Mouse (Mus musculus) activated CD4-positive, CD25-positive, alpha-beta regulatory T cell, adult 4 months (primary cell): Measurements from ENCODE around the gene Stradb. TPM values are rescaled to one million over a fixed set of nuclear protein-coding genes. Genes with fewer than 3 reads are reported as not detected.
"Not testable (repeated sequence)": the region's sequence is repeated elsewhere in the genome, so short reads cannot be mapped to it uniquely, and the experiment has no call there.

Source experiments
- ATAC-seq: one replicate; pipeline ENCODE4 v1.8.0; 2017
- polyA plus RNA-seq, 2 experiments: library from polyadenylated mRNA; unstranded; fragments of 100-300 nt; shearing (Covaris generic); gene quantifications; one replicate each; pipeline ENCODE4 v1.2.1; 2017

Gene Stradb
- polyA plus RNA-seq = 10 to 100 TPM in 1 of 2 experiments, 1 to 10 TPM in 1; 8.3 to 11.7 TPM

- ATAC-seq = peak; percentile 93
Measured at GRCm38 (mm10) chr1:58973366-58974221, at the start of gene Stradb, which contains the start of gene Trak2. Gene Stradb, plus strand, starts transcription at chr1:58973522. Gene Trak2, minus strand, starts transcription at chr1:58973430.

- ATAC-seq = no peak
Measured at GRCm38 (mm10) chr1:58926664-58927063, 46.7 kb upstream of the Stradb start.

GRCm38 (mm10) chr1:58936746-58937605 is 36.3 kb upstream of the Stradb start:
- ATAC-seq = no peak

- no peak for ATAC-seq
Measured at GRCm38 (mm10) chr1:58937606-58938099, 35.7 kb upstream of the Stradb start.

- no peak for ATAC-seq
Measured at GRCm38 (mm10) chr1:58945523-58945922, 27.8 kb upstream of the Stradb start.

- ATAC-seq = no peak
Measured at GRCm38 (mm10) chr1:58945960-58946670, 27.2 kb upstream of the Stradb start.

GRCm38 (mm10) chr1:58946718-58947117 is 26.6 kb upstream of the Stradb start:
- ATAC-seq = no peak

GRCm38 (mm10) chr1:58949561-58950106 is 23.7 kb upstream of the Stradb start:
- ATAC-seq = no peak

- ATAC-seq = no peak
Measured at GRCm38 (mm10) chr1:58950899-58951648, 22.2 kb upstream of the Stradb start.

GRCm38 (mm10) chr1:58951841-58952240 is 21.5 kb upstream of the Stradb start:
- no peak for ATAC-seq

- no peak for ATAC-seq
Measured at GRCm38 (mm10) chr1:58952526-58952925, 20.8 kb upstream of the Stradb start.

GRCm38 (mm10) chr1:58952997-58953396 is 20.3 kb upstream of the Stradb start:
- ATAC-seq = no peak

- peak; percentile 51 for ATAC-seq
Measured at GRCm38 (mm10) chr1:58953686-58954434, 19.5 kb upstream of the Stradb start.

GRCm38 (mm10) chr1:58954578-58955410 is 18.5 kb upstream of the Stradb start:
- no peak for ATAC-seq

- peak; percentile 68 for ATAC-seq
Measured at GRCm38 (mm10) chr1:58955716-58956115, 17.6 kb upstream of the Stradb start.

GRCm38 (mm10) chr1:58956229-58956628 is 17.1 kb upstream of the Stradb start:
- ATAC-seq = peak; percentile 83

GRCm38 (mm10) chr1:58957931-58958330 is 15.4 kb upstream of the Stradb start:
- ATAC-seq = no peak

- not testable (repeated sequence) for ATAC-seq
Measured at GRCm38 (mm10) chr1:58958789-58959526, 14.4 kb upstream of the Stradb start.

GRCm38 (mm10) chr1:58959682-58960081 is 13.6 kb upstream of the Stradb start:
- no peak for ATAC-seq
